Mouse (Mus musculus) gastrocnemius, postnatal 4 days (tissue): Measurements from ENCODE around the gene Rnf44. TPM values are rescaled to one million over a fixed set of nuclear protein-coding genes. Genes with fewer than 3 reads are reported as not detected.

Experiments used
- total RNA-seq, 2 experiments: library from RNA; stranded (reverse); gene quantifications; 2 replicates each; pipeline ENCODE4 v1.2.3; 2021

Gene Rnf44
- total RNA-seq, 2 experiments from 2014 or later: 50.3 to 51.0 TPM

Other genes starting within 250 kb of the Rnf44 start
- gene Thoc3, start 225.1 kb downstream of the Rnf44 start, total RNA-seq: 10 to 100 TPM; 28.0 to 29.7 TPM
- 1 to 10 TPM; 8.0 to 8.2 TPM for gene Simc1, start 190.1 kb downstream of the Rnf44 start, total RNA-seq
- 10 to 100 TPM; 87.7 to 93.8 TPM for gene 4833439L19Rik, start 128.5 kb downstream of the Rnf44 start, total RNA-seq
- gene Arl10, start 118.9 kb downstream of the Rnf44 start, total RNA-seq: 1 to 10 TPM; 9.8 TPM
- 10 to 100 TPM; 25.6 to 30.0 TPM for gene Nop16, start 103.8 kb downstream of the Rnf44 start, total RNA-seq
- 100 to 1,000 TPM in 1 of 2 experiments, 10 to 100 TPM in 1; 96.9 to 105 TPM for gene Higd2a, start 103.7 kb downstream of the Rnf44 start, total RNA-seq
- gene Cltb, start 82.6 kb downstream of the Rnf44 start, total RNA-seq: 10 to 100 TPM; 69.2 to 72.3 TPM
- 10 to 100 TPM; 34.9 to 41.0 TPM for gene Faf2, start 72.1 kb downstream of the Rnf44 start, total RNA-seq
- under 1 TPM; 0.07 to 0.08 TPM for gene Cdhr2, start 7.6 kb upstream of the Rnf44 start, total RNA-seq
- under 1 TPM; 0.76 to 0.78 TPM for gene Gprin1, start 56.0 kb upstream of the Rnf44 start, total RNA-seq
- gene Sncb, start 72.7 kb upstream of the Rnf44 start, total RNA-seq: under 1 TPM in 1 of 2 experiments, not detected in 1; 0.20 TPM
- not detected for gene Eif4e1b, start 90.1 kb upstream of the Rnf44 start, total RNA-seq
- gene Tspan17, start 95.5 kb upstream of the Rnf44 start, total RNA-seq: 10 to 100 TPM; 27.8 to 28.0 TPM